Mouse (Mus musculus) hindbrain, embryonic 15.5 days (tissue): Measurements from ENCODE around the gene Rfc4. TPM values are rescaled to one million over a fixed set of nuclear protein-coding genes. Genes with fewer than 3 reads are reported as not detected.

Source experiments
- ATAC-seq: fragments of 200-750 bp; cut with Nextera tagmentation; 2 replicates; pipeline ENCODE4 v1.8.0; 2017; ENCODE audit warnings: low read depth, moderate number of reproducible peaks, moderate TSS enrichment; ENCODE audit not compliant: low FRiP score
- H3K27ac ChIP-seq: fragments of 300-500 bp; sonication (generic); replicated peaks from 2 replicates; pipeline ENCODE4 v1.5.1; 2015; ENCODE audit warnings: mild to moderate bottlenecking, inconsistent platforms
- H3K27me3 ChIP-seq: fragments of 300-500 bp; sonication (generic); 2 replicates; pipeline ENCODE4 v1.6.1; 2015; ENCODE audit warnings: control low read depth, inconsistent platforms
- H3K36me3 ChIP-seq: fragments of 300-500 bp; sonication (generic); 2 replicates; pipeline ENCODE4 v1.6.1; 2015; ENCODE audit warnings: control low read depth, inconsistent platforms
- H3K4me1 ChIP-seq: fragments of 300-500 bp; sonication (generic); replicated peaks from 2 replicates; pipeline ENCODE4 v1.6.1; 2015; ENCODE audit warnings: control low read depth, inconsistent platforms
- H3K4me2 ChIP-seq: fragments of 300-500 bp; sonication (generic); 2 replicates; pipeline ENCODE4 v1.6.1; 2015; ENCODE audit warnings: moderate library complexity, mild to moderate bottlenecking, inconsistent platforms
- H3K4me3 ChIP-seq: fragments of 300-500 bp; sonication (generic); 2 replicates; pipeline ENCODE4 v1.5.1; 2015; ENCODE audit warnings: mild to moderate bottlenecking, inconsistent platforms
- H3K9ac ChIP-seq: fragments of 300-500 bp; sonication (generic); 2 replicates; pipeline ENCODE4 v1.6.1; 2015; ENCODE audit warnings: inconsistent platforms
- H3K9me3 ChIP-seq: fragments of 300-500 bp; sonication (generic); 2 replicates; pipeline ENCODE4 v1.6.1; 2016; ENCODE audit warnings: control low read depth, inconsistent platforms
- WGBS: fragments of 180-500 bp; shearing (Covaris S2); methylation state at CpG from one replicate; pipeline ENCODE4 v1.1.7; 2015; 5-methylcytosine and 5-hydroxymethylcytosine counted together
- polyA plus RNA-seq: library from polyadenylated mRNA; unstranded; fragments of >200 nt; fragmentation: Nextera tagmentation; extraction: Ambion mirVana; gene quantifications from 2 replicates; pipeline ENCODE4 v1.2.1, GENCODE M21; 2015

Gene Rfc4
- 40.6 and 50.6 TPM in 2 replicates for polyA plus RNA-seq

- Histone ChIP-seq H3K36me3 (peaks cover 4% of the 10 kb centered on the region; the same call in 1 of the 2 replicates), H3K4me3 (peak within 1 kb of the TSS; percentile 71), H3K27ac (peak within 1 kb of the TSS; percentile 97), H3K9me3 (no peaks in the 10 kb centered on the region), H3K4me2 (peak within 1 kb of the TSS; percentile 87), H3K4me1 (peaks cover 25% of the 10 kb centered on the region), H3K27me3 (no peaks in the 10 kb centered on the region), H3K9ac (peak within 1 kb of the TSS; percentile 82)
- under 1% methylated on average over 51 of the region's 51 CpGs for WGBS
- ATAC-seq = peak; percentile 94
Measured at GRCm38 (mm10) chr16:23127673-23128375, at the start of gene Rfc4. Gene Rfc4, minus strand, starts transcription at chr16:23127737.

GRCm38 (mm10) chr16:23175956-23176355 lies 48.4 kb upstream of the Rfc4 start:
- Histone ChIP-seq H3K4me1 (no peaks in the 10 kb centered on the region), H3K27me3 (no peaks in the 10 kb centered on the region), H3K9me3 (no peaks in the 10 kb centered on the region), H3K4me3 (no peak overlapping the region), H3K9ac (no peak overlapping the region), H3K36me3 (no peaks in the 10 kb centered on the region), H3K4me2 (no peak overlapping the region), H3K27ac (no peak overlapping the region)
- WGBS = 71% methylated on average over 3 of the region's 3 CpGs
- ATAC-seq = no peak

DNA sequence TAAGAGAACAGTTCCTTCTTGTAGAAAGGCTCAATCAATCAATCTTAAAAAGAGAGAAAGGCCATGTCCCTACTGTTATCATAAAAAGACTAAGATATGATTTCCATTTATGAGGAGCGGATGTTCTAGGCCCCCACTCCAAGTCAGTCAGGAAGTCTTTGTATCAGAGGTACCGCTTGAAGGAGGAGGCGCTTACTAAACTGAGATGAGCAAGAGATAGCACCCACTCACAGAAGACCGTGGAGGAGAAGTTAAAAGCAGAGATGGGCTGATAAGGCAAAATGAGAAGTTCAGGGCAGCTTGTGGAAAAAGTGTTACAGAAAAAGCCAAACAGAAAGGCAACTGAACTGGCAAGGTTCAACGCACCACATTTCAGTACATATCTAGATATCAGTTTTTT lies 47.3 kb upstream of the Rfc4 start:
- no peak overlapping the region for H3K9ac ChIP-seq
- no peaks in the 10 kb centered on the region for H3K9me3 ChIP-seq
- no peaks in the 10 kb centered on the region for H3K27me3 ChIP-seq
- H3K27ac ChIP-seq = no peak overlapping the region
- no peaks in the 10 kb centered on the region for H3K4me1 ChIP-seq
- no peak for ATAC-seq
- WGBS = 96% methylated on average over 5 of the region's 5 CpGs
- H3K4me3 ChIP-seq = no peak overlapping the region
- no peak overlapping the region for H3K4me2 ChIP-seq
- H3K36me3 ChIP-seq = no peaks in the 10 kb centered on the region

GRCm38 (mm10) chr16:23173904-23174303 lies 46.4 kb upstream of the Rfc4 start:
- H3K9me3 ChIP-seq = no peaks in the 10 kb centered on the region
- H3K9ac ChIP-seq = no peak overlapping the region
- 95% methylated on average over 5 of the region's 5 CpGs for WGBS
- H3K4me1 ChIP-seq = no peaks in the 10 kb centered on the region
- no peaks in the 10 kb centered on the region for H3K27me3 ChIP-seq
- no peak overlapping the region for H3K27ac ChIP-seq
- ATAC-seq = no peak
- no peak overlapping the region for H3K4me2 ChIP-seq
- H3K4me3 ChIP-seq = no peak overlapping the region
- H3K36me3 ChIP-seq = no peaks in the 10 kb centered on the region

GRCm38 (mm10) chr16:23170813-23171212 lies 43.3 kb upstream of the Rfc4 start:
- no peak for ATAC-seq
- Histone ChIP-seq H3K4me3 (no peak overlapping the region), H3K36me3 (no peaks in the 10 kb centered on the region), H3K27me3 (no peaks in the 10 kb centered on the region), H3K27ac (no peak overlapping the region), H3K4me2 (no peak overlapping the region), H3K9ac (no peak overlapping the region), H3K9me3 (no peaks in the 10 kb centered on the region), H3K4me1 (no peaks in the 10 kb centered on the region)
- 95% methylated on average over 3 of the region's 3 CpGs for WGBS

GRCm38 (mm10) chr16:23167079-23167478 lies 39.5 kb upstream of the Rfc4 start:
- no peaks in the 10 kb centered on the region for H3K4me1 ChIP-seq
- H3K4me2 ChIP-seq = no peak overlapping the region
- ATAC-seq = no peak
- no peak overlapping the region for H3K9ac ChIP-seq
- no peaks in the 10 kb centered on the region for H3K36me3 ChIP-seq
- no peak overlapping the region for H3K4me3 ChIP-seq
- whole genome bisulfite sequencing = 82% methylated on average over 5 of the region's 5 CpGs
- H3K27me3 ChIP-seq = no peaks in the 10 kb centered on the region
- H3K9me3 ChIP-seq = no peaks in the 10 kb centered on the region
- no peak overlapping the region for H3K27ac ChIP-seq

DNA sequence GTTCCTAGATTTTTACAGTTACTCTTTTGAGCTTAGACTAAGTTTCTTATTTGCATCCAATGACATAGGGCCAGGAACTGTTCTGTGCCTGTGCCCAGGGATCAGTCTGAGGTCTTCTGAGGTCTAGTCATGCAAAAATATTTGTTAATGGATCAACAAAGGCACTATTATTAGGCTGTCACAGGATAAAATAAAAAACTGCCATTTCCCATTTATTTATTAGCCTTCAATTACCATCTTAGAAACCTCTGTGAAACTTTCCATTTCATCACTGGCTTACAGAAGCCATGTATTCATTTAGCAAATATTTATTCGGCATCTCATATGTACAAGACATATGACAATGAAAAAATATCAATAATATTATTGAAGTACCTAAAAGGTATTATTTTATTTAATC lies 39.1 kb upstream of the Rfc4 start:
- ATAC-seq = no peak
- H3K36me3 ChIP-seq = no peaks in the 10 kb centered on the region

GRCm38 (mm10) chr16:23165441-23165840 lies 37.9 kb upstream of the Rfc4 start:
- H3K4me1 ChIP-seq = no peaks in the 10 kb centered on the region
- ATAC-seq = no peak
- H3K27ac ChIP-seq = no peak overlapping the region
- H3K4me3 ChIP-seq = no peak overlapping the region
- no peak overlapping the region for H3K9ac ChIP-seq
- H3K27me3 ChIP-seq = no peaks in the 10 kb centered on the region
- H3K4me2 ChIP-seq = no peak overlapping the region
- no peaks in the 10 kb centered on the region for H3K36me3 ChIP-seq
- H3K9me3 ChIP-seq = no peaks in the 10 kb centered on the region
- WGBS = 74% methylated on average over 9 of the region's 9 CpGs

More for the DNA sequence above, 39.1 kb upstream of the Rfc4 start:
- Histone ChIP-seq H3K4me1 (no peaks in the 10 kb centered on the region), H3K4me3 (no peak overlapping the region), H3K27ac (no peak overlapping the region), H3K9ac (no peak overlapping the region), H3K27me3 (no peaks in the 10 kb centered on the region), H3K4me2 (no peak overlapping the region), H3K9me3 (no peaks in the 10 kb centered on the region)
- 93% methylated on average over 1 of the region's 1 CpGs for WGBS

DNA sequence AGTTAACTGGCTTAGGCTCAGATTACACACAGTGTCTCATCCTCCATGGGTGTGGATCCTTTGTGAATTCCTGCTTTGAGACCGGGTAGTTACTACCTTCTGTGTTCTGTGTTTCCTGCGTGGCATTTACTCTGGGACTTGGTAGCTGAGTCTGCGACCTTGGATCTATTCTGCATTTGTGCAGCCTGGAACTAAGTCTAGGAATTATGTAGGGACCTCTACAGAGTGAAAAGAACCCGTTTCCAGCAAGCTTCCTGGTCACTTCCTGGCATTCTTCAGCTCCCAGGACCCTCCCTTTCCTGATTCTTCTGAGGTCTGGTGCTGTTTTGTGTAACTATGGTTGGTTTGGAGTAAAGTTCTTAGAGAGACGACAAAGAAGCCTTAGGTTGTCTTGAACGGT lies 36.9 kb upstream of the Rfc4 start:
- Histone ChIP-seq H3K27me3 (no peaks in the 10 kb centered on the region), H3K4me1 (no peaks in the 10 kb centered on the region), H3K9ac (no peak overlapping the region), H3K36me3 (no peaks in the 10 kb centered on the region), H3K27ac (no peak overlapping the region), H3K4me2 (no peak overlapping the region), H3K4me3 (no peak overlapping the region), H3K9me3 (no peaks in the 10 kb centered on the region)
- ATAC-seq = no peak
- WGBS = 71% methylated on average over 6 of the region's 6 CpGs

GRCm38 (mm10) chr16:23162116-23162515 lies 34.6 kb upstream of the Rfc4 start:
- Histone ChIP-seq H3K9me3 (no peaks in the 10 kb centered on the region), H3K9ac (no peak overlapping the region), H3K36me3 (no peaks in the 10 kb centered on the region), H3K4me1 (no peaks in the 10 kb centered on the region), H3K27me3 (no peaks in the 10 kb centered on the region), H3K4me2 (no peak overlapping the region), H3K4me3 (no peak overlapping the region), H3K27ac (no peak overlapping the region)
- ATAC-seq = no peak
- WGBS = 92% methylated on average over 3 of the region's 3 CpGs

- Histone ChIP-seq H3K27ac (no peak overlapping the region), H3K27me3 (no peaks in the 10 kb centered on the region), H3K36me3 (no peaks in the 10 kb centered on the region), H3K4me2 (no peak overlapping the region), H3K4me3 (no peak overlapping the region), H3K9ac (no peak overlapping the region), H3K9me3 (no peaks in the 10 kb centered on the region), H3K4me1 (no peaks in the 10 kb centered on the region)
- ATAC-seq = no peak
- 70% methylated on average over 2 of the region's 2 CpGs for WGBS
Measured at GRCm38 (mm10) chr16:23159749-23160148, 32.2 kb upstream of the Rfc4 start.

DNA sequence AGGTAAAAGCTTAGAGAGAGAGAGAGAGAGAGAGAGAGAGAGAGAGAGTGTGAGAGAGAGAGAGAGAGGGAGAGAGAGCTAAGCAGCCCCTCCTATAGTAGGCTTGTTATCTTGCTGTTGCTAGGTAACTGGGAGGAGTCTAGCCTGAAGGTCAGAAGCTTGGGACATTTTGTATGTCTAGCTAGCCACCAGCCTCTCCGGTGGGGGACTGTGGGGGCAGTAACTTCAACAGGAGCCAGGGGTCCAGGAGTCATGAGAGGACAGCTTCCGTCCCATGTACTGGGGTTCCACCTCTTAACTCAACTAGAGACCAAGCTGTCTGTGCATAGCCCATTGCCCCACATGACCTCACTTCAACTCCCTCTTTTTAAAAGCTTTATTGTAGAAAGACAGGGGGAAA lies 31.4 kb upstream of the Rfc4 start:
- no peaks in the 10 kb centered on the region for H3K9me3 ChIP-seq
- no peak overlapping the region for H3K9ac ChIP-seq
- 54% methylated on average over 2 of the region's 2 CpGs for WGBS
- H3K27ac ChIP-seq = no peak overlapping the region
- ATAC-seq = no peak
- H3K4me2 ChIP-seq = no peak overlapping the region
- no peak overlapping the region for H3K4me3 ChIP-seq
- H3K36me3 ChIP-seq = no peaks in the 10 kb centered on the region
- H3K4me1 ChIP-seq = no peaks in the 10 kb centered on the region
- H3K27me3 ChIP-seq = no peaks in the 10 kb centered on the region

DNA sequence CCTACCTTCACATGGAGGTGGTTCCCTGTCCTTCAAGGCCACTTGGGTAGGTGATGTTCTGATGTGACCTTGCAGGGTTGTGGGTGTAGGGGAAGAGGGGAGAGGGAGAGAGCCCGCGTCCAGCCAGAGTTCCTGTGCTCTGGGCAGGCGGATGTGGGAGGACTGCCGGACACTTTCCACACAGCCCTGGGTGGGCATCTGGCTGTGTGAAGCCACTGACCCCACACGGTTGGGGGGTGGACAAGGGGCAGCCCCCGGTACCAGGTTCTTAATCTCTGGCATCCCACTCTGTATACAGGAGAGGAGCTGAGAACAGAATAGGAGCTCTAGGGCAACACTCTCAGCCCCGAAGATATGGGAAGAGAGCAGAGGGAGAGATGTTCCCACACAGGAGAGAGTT lies 30.8 kb upstream of the Rfc4 start:
- Histone ChIP-seq H3K4me3 (no peak overlapping the region), H3K4me1 (no peaks in the 10 kb centered on the region), H3K9me3 (no peaks in the 10 kb centered on the region), H3K36me3 (no peaks in the 10 kb centered on the region), H3K27ac (no peak overlapping the region), H3K4me2 (no peak overlapping the region), H3K27me3 (no peaks in the 10 kb centered on the region), H3K9ac (no peak overlapping the region)
- WGBS = 89% methylated on average over 7 of the region's 7 CpGs
- ATAC-seq = no peak
